Mouse (Mus musculus): Measurements from ENCODE around the gene Dcdc2b.

Gene Dcdc2b

DNA sequence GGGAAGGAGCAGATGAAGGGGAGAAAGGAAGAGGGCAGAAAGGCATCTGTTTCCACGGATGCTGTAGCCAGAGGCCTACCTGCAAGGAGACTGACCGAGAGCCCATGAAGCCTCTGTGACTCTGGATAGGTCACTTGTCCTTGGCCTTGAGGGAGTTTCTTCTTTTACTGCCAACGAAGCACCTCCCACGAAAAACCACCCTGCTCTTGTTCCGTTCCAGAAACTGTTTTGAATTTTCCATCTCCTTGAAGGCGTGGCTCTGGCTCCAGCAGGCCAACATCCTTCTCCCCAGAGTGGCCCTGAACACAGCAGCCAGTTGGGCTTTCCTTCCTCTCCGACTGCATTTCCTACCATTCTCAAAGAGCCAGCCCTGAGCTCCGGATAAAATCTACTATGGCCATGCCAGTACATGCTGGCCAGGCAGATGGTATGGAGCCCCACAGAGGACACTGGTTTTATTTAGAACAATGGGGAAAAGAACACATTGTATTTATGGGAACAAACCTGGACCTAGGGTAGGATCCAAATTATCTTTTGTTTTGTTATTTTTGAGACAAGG lies 7.3 kb upstream of the Dcdc2b start:
- no peak for DNase-seq (ENCODE audit: low spot score in 2 of 2)

- DNase-seq (ENCODE audit: low spot score in 2 of 2) = no peak
Measured at GRCm38 (mm10) chr4:129620419-129621282, 6.6 kb upstream of the Dcdc2b start.

- DNase-seq (ENCODE audit: low spot score in 2 of 2) = peak; percentile 92 to 96
Measured at GRCm38 (mm10) chr4:129618786-129619691, 5.0 kb upstream of the Dcdc2b start, which contains the start of gene Iqcc. Iqcc (minus strand) TSS chr4:129619099.

GRCm38 (mm10) chr4:129618031-129618430 lies 4.0 kb upstream of the Dcdc2b start:
- no peak for DNase-seq (ENCODE audit: low spot score in 2 of 2)

DNA sequence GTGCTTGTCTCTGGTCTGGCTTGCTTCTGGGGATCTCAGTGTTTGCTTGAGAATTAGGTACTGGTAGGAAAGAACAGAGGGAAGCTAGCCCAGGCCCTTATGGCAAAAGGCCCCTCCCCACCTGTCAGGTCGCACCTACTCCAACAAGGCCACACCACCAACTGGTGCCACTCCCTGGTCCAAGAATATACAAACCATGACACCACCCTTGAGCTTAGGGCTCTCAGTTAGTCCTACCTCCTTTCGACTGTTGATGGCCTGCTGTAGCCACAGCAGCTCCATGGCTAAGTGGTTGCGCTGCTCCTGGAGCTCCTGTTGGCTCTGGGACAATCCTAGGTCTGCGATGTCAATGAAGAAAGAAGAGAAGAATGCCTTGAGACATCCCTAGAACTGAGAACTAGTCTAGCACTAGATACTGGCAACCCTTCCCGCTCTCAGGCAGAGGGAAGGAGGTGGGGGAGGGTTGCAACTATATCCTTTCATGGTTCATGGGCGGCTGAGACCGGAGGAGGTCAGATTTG lies 3.1 kb upstream of the Dcdc2b start:
- no peak for DNase-seq (ENCODE audit: low spot score in 2 of 2)

DNA sequence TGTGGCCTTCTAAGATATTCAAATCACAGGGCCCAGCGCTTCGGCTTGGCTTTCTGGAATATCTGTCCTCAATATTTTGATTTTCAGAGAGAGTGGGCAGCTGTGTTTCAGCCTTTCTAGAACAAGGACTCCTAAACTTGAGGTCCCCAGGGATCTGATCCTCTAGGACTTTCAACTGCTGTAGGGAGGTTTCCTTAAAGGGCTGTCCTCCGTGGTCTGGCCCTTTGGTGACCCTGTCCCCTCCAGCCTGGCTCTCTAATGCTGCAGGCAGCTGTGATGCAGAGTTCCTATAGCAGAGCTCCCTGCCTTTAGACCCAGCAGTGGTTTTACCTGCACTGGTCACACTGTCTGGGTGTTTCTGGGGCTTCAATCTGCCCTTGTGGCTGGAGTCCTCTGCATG lies 2.6 kb upstream of the Dcdc2b start:
- no peak for DNase-seq (ENCODE audit: low spot score in 2 of 2)

GRCm38 (mm10) chr4:129615801-129616290 lies 1.8 kb upstream of the Dcdc2b start:
- DNase-seq (ENCODE audit: low spot score in 2 of 2) = no peak

DNA sequence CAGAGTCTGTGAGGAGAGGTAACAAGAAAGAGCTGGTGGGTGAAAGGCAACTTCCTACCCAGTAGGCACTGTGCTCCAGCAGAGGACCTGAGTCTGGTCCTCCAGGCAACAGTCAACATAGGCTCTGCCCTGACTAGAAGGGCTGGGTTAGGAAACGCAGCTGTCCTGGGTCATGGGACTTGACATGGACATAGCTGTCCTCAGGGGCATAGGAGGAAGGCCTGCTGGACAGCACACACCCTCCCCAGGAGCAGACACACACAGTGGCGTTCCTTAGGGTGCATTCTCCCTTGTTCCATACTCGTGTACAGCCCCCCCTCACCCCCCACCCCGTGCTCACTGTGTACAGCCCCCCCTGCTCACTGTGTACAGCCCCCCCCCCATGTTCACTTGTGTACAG lies 3.6 kb downstream of the Dcdc2b start:
- DNase-seq (ENCODE audit: low spot score in 2 of 2) = no peak

DNA sequence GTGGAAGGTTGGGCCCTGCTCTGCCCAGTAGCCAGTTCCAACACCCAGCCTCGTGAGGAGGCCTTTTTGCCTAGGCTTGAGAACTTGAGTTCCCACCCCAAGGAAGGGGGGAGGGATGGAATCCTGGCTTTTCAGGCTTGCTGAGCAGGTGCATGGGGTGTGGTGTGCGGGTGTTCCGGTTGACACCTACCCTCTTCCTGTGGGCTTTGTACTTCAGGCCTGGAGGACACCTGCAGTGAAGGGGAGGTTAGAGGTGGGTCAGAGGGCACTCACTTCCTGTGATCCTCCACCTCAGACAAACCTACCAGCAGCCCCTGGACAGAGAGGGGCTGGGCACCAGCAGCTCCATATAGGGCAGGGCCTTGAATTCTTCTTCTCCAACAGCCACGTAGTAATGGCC lies 4.0 kb downstream of the Dcdc2b start:
- DNase-seq (ENCODE audit: low spot score in 2 of 2) = no peak

DNA sequence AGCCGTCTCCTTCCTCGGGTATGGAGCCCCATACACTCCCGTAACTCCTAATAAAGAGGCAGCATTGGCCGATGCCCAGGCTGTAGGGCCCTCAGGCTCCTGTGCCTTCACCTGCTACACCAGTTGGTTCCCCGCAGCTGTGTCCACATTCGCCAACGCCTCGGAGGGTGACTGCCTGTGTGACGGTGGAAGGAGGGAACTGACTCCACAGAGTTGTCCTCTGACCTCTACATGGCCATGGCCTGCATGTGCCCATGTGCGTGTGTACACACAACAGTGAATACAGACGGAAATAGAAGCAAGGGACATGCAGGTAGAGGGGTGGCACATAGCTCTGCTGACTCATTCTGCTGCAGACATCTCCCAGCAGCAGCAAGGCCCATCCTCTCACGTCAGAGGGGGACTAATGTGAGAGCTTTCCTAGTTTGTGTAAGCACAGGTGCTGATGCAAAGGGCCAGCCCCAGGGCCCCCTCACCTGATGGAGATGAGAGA lies 4.9 kb downstream of the Dcdc2b start:
- DNase-seq (ENCODE audit: low spot score in 2 of 2) = no peak

DNA sequence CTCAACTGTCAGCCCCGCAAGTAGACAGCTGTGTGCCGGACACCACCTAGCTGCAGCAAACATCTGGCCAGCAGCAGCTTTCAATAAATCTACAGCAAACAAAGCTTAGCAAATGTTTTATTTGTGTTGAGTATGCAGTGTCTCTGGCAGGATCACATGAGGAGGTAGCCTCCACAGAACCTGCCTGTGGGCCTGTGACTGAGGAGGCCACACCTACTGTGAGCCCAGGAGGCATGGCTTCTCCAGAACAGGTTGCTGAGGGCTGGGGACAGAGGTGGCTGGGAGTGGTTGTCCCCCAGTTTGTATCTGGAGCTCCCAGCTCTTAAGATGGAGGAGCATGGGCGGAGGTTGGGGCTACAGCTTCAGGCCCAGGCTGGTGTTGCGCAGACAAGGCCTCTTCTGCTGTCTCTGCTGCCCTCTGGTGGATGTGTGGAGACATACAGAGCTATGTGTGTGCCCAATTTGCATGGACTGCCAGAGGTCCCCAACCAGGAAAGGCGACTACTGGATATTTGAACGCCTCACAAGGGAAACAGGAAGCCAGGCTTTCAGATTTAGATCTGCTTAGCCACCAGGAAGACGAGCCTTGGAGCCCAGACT lies 5.5 kb downstream of the Dcdc2b start:
- DNase-seq (ENCODE audit: low spot score in 2 of 2) = peak in 1 of 2 experiments; percentile 86

DNA sequence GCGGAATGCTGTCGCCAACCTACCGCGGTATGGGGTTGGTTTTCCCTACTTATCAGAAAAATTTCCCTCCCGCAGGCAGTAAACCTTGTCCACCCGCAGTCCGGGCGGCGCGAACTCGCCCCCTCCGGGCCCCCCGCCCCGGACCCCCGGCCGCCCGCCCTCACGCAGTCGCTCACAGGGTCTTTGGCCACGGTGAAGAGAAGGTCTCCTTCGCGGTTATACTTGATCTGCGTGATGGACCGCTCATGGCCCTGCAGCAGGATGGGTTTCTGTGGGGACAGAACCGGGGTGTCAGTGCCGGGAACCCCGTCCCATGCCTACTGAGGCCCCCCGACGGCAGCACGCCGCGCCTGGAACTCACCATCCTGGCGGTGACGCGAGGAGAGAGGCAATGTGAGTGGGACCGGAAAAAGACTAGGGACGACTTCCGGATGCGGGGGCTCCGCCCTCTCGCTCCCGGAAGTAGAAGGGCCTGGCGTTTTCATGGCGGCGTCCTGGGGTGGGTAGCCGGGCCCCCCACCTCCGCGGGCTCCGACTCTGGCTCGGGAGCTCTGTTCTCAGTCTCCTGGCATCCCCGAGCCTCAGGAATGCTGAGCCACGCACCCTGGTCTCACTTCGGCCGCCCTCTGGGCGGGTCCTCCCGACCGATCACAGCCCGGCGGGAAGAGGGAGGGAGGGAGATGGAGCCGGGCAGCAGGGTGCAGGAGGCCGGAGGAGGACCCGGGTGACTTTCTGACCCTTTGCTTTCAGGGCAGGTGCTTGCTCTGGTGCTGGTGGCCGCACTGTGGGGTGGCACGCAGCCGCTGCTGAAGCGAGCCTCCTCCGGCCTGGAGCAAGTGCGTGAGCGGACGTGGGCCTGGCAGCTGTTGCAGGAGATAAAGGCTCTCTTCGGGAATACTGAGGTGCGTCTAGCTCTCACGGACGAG lies 13.6 kb downstream of the Dcdc2b start, which contains the start of the genes Eif3i and Tmem234:
Gene Eif3i, minus strand, starts transcription at position 416 of the 926 bp plus-strand sequence.
Gene Tmem234, plus strand, starts transcription at position 436 of the 926 bp plus-strand sequence.
- DNase-seq (ENCODE audit: low spot score in 2 of 2) = peak in 1 of 2 experiments; percentile 80

DNA sequence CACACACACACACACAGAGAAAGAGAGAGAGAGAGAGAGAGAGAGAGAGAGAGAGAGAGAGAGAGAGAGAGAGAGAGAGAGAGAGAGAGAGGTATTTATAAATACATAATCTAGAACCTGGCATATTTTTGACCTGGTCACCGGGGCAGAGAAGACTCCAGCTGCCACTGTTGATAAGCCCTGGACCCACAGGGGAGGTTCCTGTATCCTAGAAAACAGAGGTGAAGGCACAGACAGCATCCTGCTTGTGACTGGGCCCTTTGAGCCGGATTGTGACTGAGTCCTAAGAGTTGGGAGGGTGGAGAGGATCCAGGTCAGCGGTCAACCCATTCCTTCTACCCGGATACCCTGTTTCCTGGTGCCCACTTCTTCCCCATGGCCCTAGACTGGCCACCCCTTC lies 25.2 kb downstream of the Dcdc2b start:
- no peak for DNase-seq (ENCODE audit: low spot score in 2 of 2)

DNA sequence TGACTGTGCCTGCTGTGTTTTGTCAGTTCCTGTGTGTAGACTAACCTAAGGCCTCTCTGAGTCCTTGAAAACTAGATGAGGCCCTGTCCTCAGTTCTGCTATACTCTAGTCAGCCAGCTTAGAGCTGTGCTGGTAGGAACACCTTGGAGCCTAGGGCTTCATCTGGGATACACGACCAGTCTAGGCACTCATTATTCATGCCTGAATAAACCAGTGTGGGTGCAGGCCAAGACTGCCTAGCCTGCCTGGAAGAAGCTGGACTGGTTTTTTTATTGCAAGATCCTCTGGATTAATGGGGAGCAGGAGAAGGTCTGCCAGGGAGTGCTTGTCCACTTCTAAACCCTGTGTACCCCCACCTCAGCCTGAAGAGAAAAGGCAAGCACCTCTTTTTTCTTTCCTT lies 27.1 kb downstream of the Dcdc2b start:
- no peak for DNase-seq (ENCODE audit: low spot score in 2 of 2)

- DNase-seq (ENCODE audit: low spot score in 2 of 2) = no peak
Measured at GRCm38 (mm10) chr4:129585773-129586172, 28.3 kb downstream of the Dcdc2b start.

GRCm38 (mm10) chr4:129584884-129585608 lies 29.0 kb downstream of the Dcdc2b start:
- peak in 1 of 2 experiments; percentile 83 for DNase-seq (ENCODE audit: low spot score in 2 of 2)

- DNase-seq (ENCODE audit: low spot score in 2 of 2) = no peak
Measured at GRCm38 (mm10) chr4:129584370-129584769, 29.7 kb downstream of the Dcdc2b start.

DNA sequence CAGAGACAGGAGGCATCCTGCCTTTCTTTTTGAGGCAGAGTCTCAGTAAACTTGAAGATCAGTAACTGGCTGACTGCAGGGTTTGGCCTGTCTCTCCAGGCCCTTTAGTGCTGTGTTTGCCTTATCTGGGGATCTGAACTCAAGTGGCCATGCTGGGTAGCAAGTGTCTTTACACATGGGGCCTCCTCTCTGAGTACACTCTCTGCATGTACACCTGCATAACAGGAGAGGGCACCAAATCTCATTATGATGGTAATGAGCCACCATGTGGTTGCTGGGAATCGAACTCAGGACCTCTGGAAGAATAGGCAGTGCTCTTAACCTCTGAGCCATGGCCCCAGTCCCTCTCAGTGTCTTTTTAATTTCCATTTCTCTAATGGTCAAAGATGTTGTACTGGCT lies 31.8 kb downstream of the Dcdc2b start:
- no peak for DNase-seq (ENCODE audit: low spot score in 2 of 2)

DNA sequence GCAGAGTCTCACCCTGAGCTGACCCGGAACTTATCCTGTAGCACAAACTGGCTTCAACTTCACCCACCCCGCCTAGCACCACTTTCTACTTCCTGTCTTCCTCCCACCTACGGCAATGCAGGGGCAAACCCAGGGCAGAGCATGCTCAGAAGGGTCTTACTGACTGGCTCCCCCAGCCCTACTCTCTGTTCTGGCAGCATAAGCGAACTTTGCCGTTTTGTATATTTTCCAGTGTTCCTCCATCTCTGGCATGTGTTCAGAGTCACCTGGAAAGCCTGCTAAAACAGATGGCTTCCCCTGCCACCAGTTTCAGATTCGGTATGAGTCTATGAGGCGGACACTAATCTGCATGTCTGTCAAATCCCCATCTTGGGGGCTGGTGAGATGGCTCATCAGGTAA lies 33.7 kb downstream of the Dcdc2b start:
- DNase-seq (ENCODE audit: low spot score in 2 of 2) = no peak
